Comparison of ENCODE assay signal across 8 mouse cellular contexts in the genomic region with DNA sequence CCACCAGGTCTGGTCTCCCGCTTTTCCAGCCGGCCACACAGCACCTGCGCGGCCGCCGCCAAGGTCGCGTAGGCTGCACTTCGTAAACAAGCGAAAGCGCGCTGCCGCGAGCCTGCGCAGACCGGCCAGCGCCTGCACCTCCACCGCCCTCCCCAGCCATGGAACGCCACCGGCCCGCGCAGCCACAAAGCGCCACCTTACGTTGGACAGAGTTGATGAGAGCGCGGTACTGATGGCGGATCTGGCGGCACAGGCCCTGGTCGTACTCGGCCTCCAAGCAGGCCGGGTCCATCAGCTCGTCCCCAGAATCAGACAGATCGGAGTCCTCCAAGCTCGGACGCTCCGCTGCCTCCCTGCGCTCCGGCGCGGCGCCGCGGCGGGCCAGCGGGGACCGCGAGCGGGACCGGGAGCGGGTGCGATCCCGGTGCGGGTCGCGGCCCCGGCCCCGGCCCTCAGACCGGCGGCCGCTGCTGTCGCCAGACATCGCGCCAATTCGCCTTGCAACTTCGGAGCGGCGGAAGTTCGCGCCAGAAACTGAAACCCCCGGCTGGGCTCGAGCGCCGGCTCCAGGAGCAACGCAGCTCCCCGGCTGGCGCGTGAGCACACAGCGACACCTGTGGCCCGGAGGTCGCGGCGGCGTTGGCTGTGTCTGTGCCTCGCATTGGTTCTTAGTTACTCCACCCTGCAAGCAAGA. TPM values are rescaled to one million over a fixed set of nuclear protein-coding genes. Genes with fewer than 3 reads are reported as not detected.
DNase-seq lines count a peak whose midpoint lies in the region; ATAC-seq lines count a peak whose summit lies in the region.

No protein-coding gene starts in this region.

- H3K4me1 ChIP-seq in heart, embryonic 14.5 days (ENCODE audit: control insufficient read depth in 2 of 2, insufficient read depth in 2 of 2, low read length in 2 of 2): peaks cover 0 to 10% of the 10 kb centered on the region in 2 experiments; a peak in 1 of 4 replicates
- peaks cover 27% of the 10 kb centered on the region for H3K4me1 ChIP-seq in liver, embryonic 13.5 days (replicated peaks)
- peaks cover 6% of the 10 kb centered on the region; the same call in 1 of the 2 replicates for H3K4me1 ChIP-seq in stomach, embryonic 16.5 days (ENCODE audit: control insufficient read depth, insufficient read depth, low read length)

- H3K4me3 ChIP-seq in heart, embryonic 14.5 days (ENCODE audit: control insufficient read depth in 1 of 2, insufficient read depth in 1 of 2, low read depth in 1 of 2, low read length in 2 of 2): peak overlapping the region; percentile 69 to 90
- H3K4me3 ChIP-seq in liver, embryonic 13.5 days (replicated peaks): peak overlapping the region; percentile 93
- H3K4me3 ChIP-seq in stomach, embryonic 16.5 days (replicated peaks; ENCODE audit: low read length): peak overlapping the region; percentile 93

- peak; percentile 93 for ATAC-seq in CD4-positive, CD25-positive, alpha-beta regulatory T cell, adult 4 months
- peak; percentile 92 for ATAC-seq in heart, embryonic 14.5 days (ENCODE audit: insufficient number of reproducible peaks, insufficient read depth, low FRiP score, low read depth)
- ATAC-seq in liver, embryonic 13.5 days (ENCODE audit: low read depth): peak; percentile 95
- peak; percentile 93 for ATAC-seq in stomach, embryonic 16.5 days (ENCODE audit: insufficient read depth, low FRiP score)

- peak overlapping the region; percentile 92 to 99 for H3K27ac ChIP-seq in heart, embryonic 14.5 days (replicated peaks in 1 of 2; ENCODE audit: control insufficient read depth in 1 of 2, insufficient read depth in 1 of 2, low read depth in 2 of 2, low read length in 2 of 2)
- H3K27ac ChIP-seq in liver, embryonic 13.5 days: peak overlapping the region; percentile 99
- peak overlapping the region; percentile 100 for H3K27ac ChIP-seq in stomach, embryonic 16.5 days (ENCODE audit: low read length)

- H3K9ac ChIP-seq in heart, embryonic 14.5 days (ENCODE audit: low read length): peak overlapping the region; percentile 93
- peak overlapping the region; percentile 95 for H3K9ac ChIP-seq in liver, embryonic 13.5 days
- peak overlapping the region; percentile 99 for H3K9ac ChIP-seq in stomach, embryonic 16.5 days (ENCODE audit: low read length)

- DNase-seq in c-Kit-negative CD71-positive TER-119-positive erythroid progenitor cells, embryonic 14.5 days (ENCODE audit: low read depth, low spot score): peak; percentile 79
- DNase-seq in fibroblast of lung, adult 2 months (ENCODE audit: low read depth): peak; percentile 81
- DNase-seq in kidney, postnatal 14 days: peak; percentile 94
- DNase-seq in liver, embryonic 13.5 days: peak; percentile 87
- peak; percentile 98 for DNase-seq in neural tube, embryonic 10.5 days (ENCODE audit: extremely low spot score, low spot score)

- peak overlapping the region; percentile 93 for H3K4me2 ChIP-seq in heart, embryonic 14.5 days (ENCODE audit: low read length)
- peak overlapping the region; percentile 80 for H3K4me2 ChIP-seq in liver, embryonic 13.5 days
- H3K4me2 ChIP-seq in stomach, embryonic 16.5 days (ENCODE audit: low read depth, low read length): peak overlapping the region; percentile 87

- under 1% methylated on average over 84 of the region's 84 CpGs for WGBS in heart, embryonic 14.5 days
- WGBS in liver, embryonic 13.5 days (ENCODE audit: insufficient replicate concordance): under 1% methylated on average over 75 of the region's 84 CpGs
- WGBS in stomach, embryonic 16.5 days: under 1% methylated on average over 84 of the region's 84 CpGs

- H3K36me3 ChIP-seq in heart, embryonic 14.5 days (ENCODE audit: control insufficient read depth, insufficient read depth, low read length): peaks cover 36% of the 10 kb centered on the region
- H3K36me3 ChIP-seq in liver, embryonic 13.5 days: peaks cover 34% of the 10 kb centered on the region
- peaks cover 16% of the 10 kb centered on the region for H3K36me3 ChIP-seq in stomach, embryonic 16.5 days (ENCODE audit: control insufficient read depth, insufficient read depth, low read length)

- no peaks in the 10 kb centered on the region for H3K27me3 ChIP-seq in heart, embryonic 14.5 days (ENCODE audit: control insufficient read depth, insufficient read depth, low read length)
- peaks cover 3% of the 10 kb centered on the region; the same call in 1 of the 2 replicates for H3K27me3 ChIP-seq in liver, embryonic 13.5 days
- no peaks in the 10 kb centered on the region for H3K27me3 ChIP-seq in stomach, embryonic 16.5 days (ENCODE audit: control insufficient read depth, insufficient read depth, low read length)

- H3K9me3 ChIP-seq in heart, embryonic 14.5 days (ENCODE audit: control insufficient read depth, low read length): no peaks in the 10 kb centered on the region
- H3K9me3 ChIP-seq in liver, embryonic 13.5 days (replicated peaks): no peaks in the 10 kb centered on the region
- H3K9me3 ChIP-seq in stomach, embryonic 16.5 days (replicated peaks; ENCODE audit: control insufficient read depth, low read length): no peaks in the 10 kb centered on the region

RNA-seq across cellular contexts. Expression of a gene that starts 26.0 kb away (rescaled TPM):
- 10 to 100 TPM in 1 of 2 experiments, 1 to 10 TPM in 1; 8.2 to 13.3 TPM for polyA plus RNA-seq in CD4-positive, CD25-positive, alpha-beta regulatory T cell, adult 4 months (2017; shearing (Covaris generic))
- polyA plus RNA-seq in heart, embryonic 14.5 days (2014; fragmentation: Nextera tagmentation; extraction: Ambion mirVana): 156 and 160 TPM in 2 replicates
- polyA plus RNA-seq in liver, embryonic 13.5 days (2015; fragmentation: Nextera tagmentation; extraction: Ambion mirVana): 115 and 120 TPM in 2 replicates
- 92.7 and 103 TPM in 2 replicates for polyA plus RNA-seq in stomach, embryonic 16.5 days (2015; fragmentation: Nextera tagmentation; extraction: Ambion mirVana)

RNA-seq across cellular contexts. Expression of a gene that starts 26.8 kb away (rescaled TPM):
- polyA plus RNA-seq in CD4-positive, CD25-positive, alpha-beta regulatory T cell, adult 4 months (2017; shearing (Covaris generic)): 10 to 100 TPM; 35.8 to 41.8 TPM
- polyA plus RNA-seq in heart, embryonic 14.5 days (2014; fragmentation: Nextera tagmentation; extraction: Ambion mirVana): 64.2 and 67.3 TPM in 2 replicates
- polyA plus RNA-seq in liver, embryonic 13.5 days (2015; fragmentation: Nextera tagmentation; extraction: Ambion mirVana): 28.2 and 35.1 TPM in 2 replicates
- 54.5 and 55.7 TPM in 2 replicates for polyA plus RNA-seq in stomach, embryonic 16.5 days (2015; fragmentation: Nextera tagmentation; extraction: Ambion mirVana)

RNA-seq across cellular contexts. Expression of a gene that starts 30.3 kb away (rescaled TPM):
- polyA plus RNA-seq in CD4-positive, CD25-positive, alpha-beta regulatory T cell, adult 4 months (2017; shearing (Covaris generic)): 1 to 10 TPM; 6.8 to 7.1 TPM
- polyA plus RNA-seq in heart, embryonic 14.5 days (2014; fragmentation: Nextera tagmentation; extraction: Ambion mirVana): 55.9 and 56.4 TPM in 2 replicates
- polyA plus RNA-seq in liver, embryonic 13.5 days (2015; fragmentation: Nextera tagmentation; extraction: Ambion mirVana): 2.3 and 3.0 TPM in 2 replicates
- polyA plus RNA-seq in stomach, embryonic 16.5 days (2015; fragmentation: Nextera tagmentation; extraction: Ambion mirVana): 23.9 and 24.7 TPM in 2 replicates

Comparison
In these comparisons a context has a peak if more than half of its experiments do, and no peak if none do; other contexts are left out.
1. Peak in every context shown above with its lines: DNase-seq, ATAC-seq, H3K4me3 ChIP-seq and H3K27ac ChIP-seq.